Mouse (Mus musculus) common myeloid progenitor, adult 5-6 weeks (primary cell): ENCODE results near the gene Coro1c. TPM values are rescaled to one million over a fixed set of nuclear protein-coding genes. Genes with fewer than 3 reads are reported as not detected.

ENCODE experiments used
- ATAC-seq: replicated peaks from 2 replicates; pipeline ENCODE4 v1.8.0; 2016; ENCODE audit warnings: low read depth, mild to moderate bottlenecking, moderate TSS enrichment, inconsistent platforms; ENCODE audit not compliant: poor library complexity, severe bottlenecking
- total RNA-seq: library from RNA; stranded (forward); fragments of 200-1000, 187-1606 nt; gene quantifications from 2 replicates; pipeline ENCODE4 v1.2.3, GENCODE M21; 2017

Coro1c gene
- 92.4 and 106 TPM in 2 replicates for total RNA-seq

- ATAC-seq: peak; percentile 76
These were observed at the start of gene Coro1c for GRCm38 (mm10) chr5:113908592-113909441. Gene Coro1c, minus strand, starts transcription at chr5:113908758.

GRCm38 (mm10) chr5:113956510-113956909 is 48.0 kb upstream of the Coro1c start:
- peak; percentile 34; the same call in 1 of the 2 replicates for ATAC-seq

GRCm38 (mm10) chr5:113955691-113956090 is 47.1 kb upstream of the Coro1c start:
- no peak for ATAC-seq

GRCm38 (mm10) chr5:113955281-113955680 is 46.7 kb upstream of the Coro1c start:
- no peak for ATAC-seq

GRCm38 (mm10) chr5:113954421-113954820 is 45.9 kb upstream of the Coro1c start:
- peak; percentile 51 for ATAC-seq

GRCm38 (mm10) chr5:113952519-113952918 is 44.0 kb upstream of the Coro1c start:
- ATAC-seq: peak; percentile 66

- peak; percentile 59 for ATAC-seq
These were observed 43.1 kb upstream of the Coro1c start for GRCm38 (mm10) chr5:113951693-113952071.

- no peak for ATAC-seq
These were observed 42.5 kb upstream of the Coro1c start for GRCm38 (mm10) chr5:113950786-113951692.

GRCm38 (mm10) chr5:113950133-113950532 is 41.6 kb upstream of the Coro1c start:
- ATAC-seq: no peak

GRCm38 (mm10) chr5:113947280-113947679 is 38.7 kb upstream of the Coro1c start:
- ATAC-seq: no peak

GRCm38 (mm10) chr5:113945126-113945525 is 36.6 kb upstream of the Coro1c start:
- ATAC-seq: peak; percentile 90

GRCm38 (mm10) chr5:113943328-113943727 is 34.8 kb upstream of the Coro1c start:
- no peak for ATAC-seq

GRCm38 (mm10) chr5:113942580-113942979 is 34.0 kb upstream of the Coro1c start:
- no peak for ATAC-seq

- no peak for ATAC-seq
These were observed 30.8 kb upstream of the Coro1c start for GRCm38 (mm10) chr5:113939263-113939900.

GRCm38 (mm10) chr5:113937650-113938049 is 29.1 kb upstream of the Coro1c start:
- peak; percentile 69 for ATAC-seq

- ATAC-seq: no peak
These were observed 25.3 kb upstream of the Coro1c start for GRCm38 (mm10) chr5:113933889-113934288.

GRCm38 (mm10) chr5:113933480-113933879 is 24.9 kb upstream of the Coro1c start:
- ATAC-seq: no peak

- no peak for ATAC-seq
These were observed 23.8 kb upstream of the Coro1c start for GRCm38 (mm10) chr5:113932310-113932709.

GRCm38 (mm10) chr5:113930648-113931609 is 22.4 kb upstream of the Coro1c start:
- peak; percentile 93 for ATAC-seq
